Mouse (Mus musculus): ENCODE measurements around the gene Gm11492. TPM values are rescaled to one million over a fixed set of nuclear protein-coding genes. Genes with fewer than 3 reads are reported as not detected.

Gene Gm11492
- total RNA-seq, 2 experiments from 2014 or later = not detected

- intact Hi-C loops (cut with DNase I; ENCODE audit: low total_unique reads) = no loop called here
- no peak for DNase-seq
Measured at GRCm38 (mm10) chr11:87595976-87596375, 29.5 kb downstream of the Gm11492 start.

DNA sequence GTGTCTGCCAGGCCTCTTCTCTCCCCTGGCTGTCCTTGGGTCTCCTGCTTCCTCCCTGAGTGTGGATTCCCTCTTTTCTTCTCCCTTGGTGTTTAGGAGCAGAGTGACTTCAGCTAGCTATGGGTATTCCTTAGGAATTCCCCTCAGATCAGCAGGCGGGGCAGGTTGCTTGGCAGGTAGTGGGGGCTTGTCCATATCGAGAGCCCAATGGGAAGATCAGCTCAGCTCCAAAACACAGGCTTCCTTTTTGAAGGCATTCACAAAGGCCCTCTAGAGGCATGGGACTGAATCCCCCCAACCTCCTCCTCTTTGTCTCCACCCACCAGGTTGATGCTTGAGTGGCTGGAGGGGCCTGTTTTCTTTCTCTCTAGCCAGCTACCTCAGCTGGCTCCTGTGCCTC is 30.0 kb downstream of the Gm11492 start:
- no peak for DNase-seq
- intact Hi-C loops (cut with DNase I; ENCODE audit: low total_unique reads) = no loop called here

DNA sequence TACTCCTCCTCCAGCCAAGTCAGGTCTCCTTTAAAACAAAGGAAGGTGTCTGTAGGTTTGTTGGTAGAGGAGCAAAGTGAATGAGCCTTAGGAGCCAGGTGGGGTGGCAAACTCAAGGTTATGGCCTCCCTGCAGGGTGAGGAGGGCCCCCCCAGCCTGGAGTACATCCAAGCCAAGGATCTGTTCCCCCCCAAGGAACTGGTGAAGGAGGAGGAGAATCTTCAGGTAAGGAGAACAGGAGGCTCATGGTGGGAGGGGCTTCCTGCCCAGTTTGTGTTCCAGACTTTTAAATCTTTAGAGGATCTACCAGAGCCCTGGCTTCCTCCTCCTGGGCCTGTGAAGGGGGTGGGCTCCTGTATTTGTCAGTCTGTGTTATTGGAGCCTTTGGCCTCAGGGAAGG is 30.6 kb downstream of the Gm11492 start:
- no peak for DNase-seq
- intact Hi-C loops (cut with DNase I; ENCODE audit: low total_unique reads) = no loop called here

GRCm38 (mm10) chr11:87599395-87600089 is 33.1 kb downstream of the Gm11492 start:
- intact Hi-C loops (cut with DNase I; ENCODE audit: low total_unique reads) = no loop called here
- no peak for DNase-seq

DNA sequence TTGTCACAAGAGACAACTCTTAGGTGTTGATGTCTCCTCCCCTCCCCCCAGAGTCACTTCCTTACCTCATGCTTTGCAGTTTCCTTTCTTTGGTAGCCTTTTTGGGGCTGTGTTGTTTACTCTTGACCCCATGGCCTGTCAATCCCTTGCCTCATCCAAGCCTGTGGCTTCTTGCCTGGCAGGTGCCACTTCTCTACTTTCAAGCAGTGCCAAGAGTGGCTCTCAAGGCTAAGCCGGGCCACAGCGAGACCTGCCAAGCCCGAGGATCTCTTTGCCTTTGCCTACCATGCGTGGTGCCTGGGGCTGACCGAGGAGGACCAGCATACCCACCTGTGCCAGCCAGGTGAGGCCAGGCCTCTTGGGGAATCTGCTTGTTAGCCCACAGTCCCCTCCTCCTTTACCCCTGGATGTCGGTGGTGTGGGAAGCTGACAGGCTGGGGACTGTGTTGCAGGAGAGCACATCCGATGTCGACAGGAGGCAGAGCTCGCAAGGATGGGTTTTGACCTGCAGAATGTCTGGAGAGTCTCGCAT is 33.9 kb downstream of the Gm11492 start:
- intact Hi-C loops (cut with DNase I; ENCODE audit: low total_unique reads) = no loop called here
- no peak for DNase-seq

GRCm38 (mm10) chr11:87602234-87602633 is 35.8 kb downstream of the Gm11492 start:
- DNase-seq = no peak
- intact Hi-C loops (cut with DNase I; ENCODE audit: low total_unique reads) = no loop called here

- intact Hi-C loops (cut with DNase I; ENCODE audit: low total_unique reads) = no loop called here
- no peak for DNase-seq
Measured at GRCm38 (mm10) chr11:87603571-87603970, 37.1 kb downstream of the Gm11492 start.

GRCm38 (mm10) chr11:87609264-87609663 is 42.8 kb downstream of the Gm11492 start:
- intact Hi-C loops (cut with DNase I; ENCODE audit: low total_unique reads) = no loop called here
- peak; percentile 54 for DNase-seq

DNA sequence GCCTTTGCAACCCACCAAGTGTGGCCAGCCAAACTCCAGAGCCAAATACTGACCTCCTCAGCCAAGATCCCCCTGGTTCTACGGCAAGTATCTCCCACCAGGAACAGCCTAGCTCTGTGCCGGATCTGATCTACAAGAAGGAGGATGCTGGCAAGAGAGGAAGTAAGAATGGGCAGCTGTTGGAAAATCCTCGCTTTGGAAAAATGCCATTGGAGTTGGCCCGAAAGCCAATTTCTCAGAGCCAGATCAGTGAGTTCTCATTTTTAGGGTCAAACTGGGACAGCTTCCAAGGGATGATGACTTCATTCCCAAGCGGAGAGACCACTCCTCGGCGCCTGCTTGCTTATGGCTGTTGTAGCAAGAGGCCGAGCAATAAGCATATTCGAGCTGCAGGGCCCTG is 45.1 kb downstream of the Gm11492 start:
- no peak for DNase-seq
- intact Hi-C loops (cut with DNase I; ENCODE audit: low total_unique reads) = no loop called here

GRCm38 (mm10) chr11:87613972-87614371 is 47.5 kb downstream of the Gm11492 start:
- DNase-seq = no peak
- intact Hi-C loops (cut with DNase I; ENCODE audit: low total_unique reads) = no loop called here

GRCm38 (mm10) chr11:87615551-87615950 is 49.1 kb downstream of the Gm11492 start:
- intact Hi-C loops (cut with DNase I; ENCODE audit: low total_unique reads) = no loop called here
- no peak for DNase-seq

- intact Hi-C loops (cut with DNase I; ENCODE audit: low total_unique reads) = no loop called here
- no peak for DNase-seq
Measured at GRCm38 (mm10) chr11:87615952-87616351, 49.5 kb downstream of the Gm11492 start.

DNA sequence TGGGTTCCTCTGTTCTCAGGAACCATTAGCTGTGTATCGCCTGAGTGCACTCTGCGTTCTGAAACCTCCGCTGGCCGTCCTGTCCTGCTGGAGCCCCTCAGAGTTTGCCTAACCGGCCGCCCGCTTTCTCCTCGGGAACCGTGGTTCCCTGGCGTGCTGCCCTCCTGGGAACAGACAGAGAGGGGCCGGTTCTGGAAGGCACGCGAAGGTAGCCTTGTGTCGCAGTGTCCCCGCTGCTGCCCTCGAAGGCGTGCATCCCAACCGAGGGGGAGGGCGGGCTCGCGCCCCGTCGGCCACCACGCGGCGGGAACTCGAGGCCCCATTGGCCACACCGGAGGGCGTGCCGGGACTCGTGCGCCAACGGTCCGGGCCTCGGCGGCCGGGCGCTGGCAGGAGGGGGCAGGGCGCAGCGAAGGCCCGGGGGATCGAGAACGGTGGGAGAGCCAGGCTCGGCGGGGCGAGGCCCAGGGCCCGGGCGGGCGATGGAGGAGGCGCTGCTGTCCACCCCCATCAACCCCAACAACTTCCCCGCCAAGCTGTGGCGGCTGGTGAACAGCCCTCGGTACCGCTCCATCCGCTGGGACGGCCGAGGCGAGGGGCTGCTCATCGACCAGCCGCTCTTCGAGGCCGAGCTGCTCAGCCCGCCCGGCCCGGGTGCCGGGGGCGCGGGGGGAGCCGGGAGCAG is 50.5 kb downstream of the Gm11492 start, which contains the start of gene Hsf5:
Gene Hsf5, plus strand, starts transcription at position 375 of the 685 bp plus-strand sequence.
- intact Hi-C loops (cut with DNase I; ENCODE audit: low total_unique reads) = no loop called here
- DNase-seq = no peak

DNA sequence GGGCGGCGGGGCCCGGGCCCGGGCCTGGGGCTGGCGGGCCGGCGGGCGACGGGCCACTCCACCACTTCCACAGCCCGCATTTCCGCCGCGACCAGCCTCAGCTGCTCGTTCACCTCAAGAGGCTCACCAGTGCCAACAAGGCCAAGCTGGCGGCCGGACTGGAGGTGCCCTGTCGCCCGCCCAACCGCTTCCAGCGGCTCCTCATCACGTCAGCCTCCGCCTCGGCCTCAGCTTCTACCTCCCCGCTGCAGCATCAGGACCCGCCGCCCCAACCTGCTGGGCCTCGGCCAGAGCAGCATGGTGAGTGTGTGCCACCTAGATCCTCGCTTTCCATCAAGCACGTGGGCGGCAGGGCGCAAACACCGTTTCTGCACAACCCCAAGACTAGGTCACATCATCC is 51.2 kb downstream of the Gm11492 start:
- intact Hi-C loops (cut with DNase I; ENCODE audit: low total_unique reads) = no loop called here
- no peak for DNase-seq

Other genes starting within 250 kb of the Gm11492 start
- gene Ppm1e, start 207.6 kb upstream of the Gm11492 start, total RNA-seq (2021) = under 1 TPM; 0.75 to 0.76 TPM
- gene Rad51c, start 161.7 kb upstream of the Gm11492 start, total RNA-seq (2021) = under 1 TPM; 0.78 to 0.98 TPM
- gene Tex14, start 161.6 kb upstream of the Gm11492 start, total RNA-seq (2021) = under 1 TPM; 0.53 to 0.59 TPM
- gene Sept4, start 2.2 kb downstream of the Gm11492 start, total RNA-seq (2021) = 10 to 100 TPM; 41.2 TPM
- gene Mtmr4, start 25.5 kb downstream of the Gm11492 start, total RNA-seq (2021) = 10 to 100 TPM in 1 of 2 experiments, 1 to 10 TPM in 1; 9.5 to 12.4 TPM
- gene Hsf5, start 50.5 kb downstream of the Gm11492 start, total RNA-seq (2021) = not detected
- under 1 TPM; 0.09 to 0.16 TPM for gene Rnf43, start 96.1 kb downstream of the Gm11492 start, total RNA-seq (2021)
- gene Supt4a, start 170.9 kb downstream of the Gm11492 start, total RNA-seq (2021) = 10 to 100 TPM; 30.8 to 36.4 TPM
- gene Tspoap1, start 193.9 kb downstream of the Gm11492 start, total RNA-seq (2021) = under 1 TPM; 0.04 TPM
- not detected for gene Mpo, start 226.9 kb downstream of the Gm11492 start, total RNA-seq (2021)